Mouse (Mus musculus) layer of hippocampus, adult 11-12 months (tissue): ENCODE measurements around the gene Nudt15.

Experiments
- DNase-seq: peaks from one replicate; pipeline ENCODE4 v3.0.0; 2022; ENCODE audit warnings: low spot score

The Nudt15 gene

DNA sequence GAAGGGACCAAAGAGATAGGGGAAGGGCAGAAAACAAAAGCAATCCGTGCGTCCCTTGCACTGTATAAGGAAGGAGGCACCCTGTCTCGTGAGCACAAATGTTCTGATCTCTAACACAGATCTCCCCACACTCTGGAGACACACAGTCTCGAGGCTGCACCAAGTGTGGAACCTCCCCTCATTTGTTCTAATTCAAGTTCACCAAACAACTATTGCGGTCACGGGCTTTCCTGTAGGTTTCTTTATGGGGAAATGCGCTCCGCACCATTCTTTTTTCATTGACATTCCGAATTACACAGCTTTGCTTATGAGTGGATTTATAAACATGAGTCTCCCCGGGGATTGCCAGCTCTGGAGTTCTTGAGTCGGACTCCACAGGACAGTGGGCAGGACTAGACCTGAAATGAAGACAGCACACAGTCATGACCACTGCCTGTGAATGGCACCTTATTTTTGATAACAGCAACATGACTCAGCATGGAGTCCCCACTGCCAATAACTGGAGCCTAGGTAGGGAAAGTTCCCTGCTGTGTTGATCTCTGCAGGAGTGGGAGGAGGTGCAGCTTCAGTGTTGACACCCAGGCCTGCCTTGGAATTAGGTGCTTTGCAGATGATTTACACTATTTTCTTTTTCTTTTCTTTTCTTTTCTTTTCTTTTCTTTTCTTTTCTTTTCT lies 40.2 kb downstream of the Nudt15 start:
- no peak for DNase-seq

GRCm38 (mm10) chr14:73507200-73507599 lies 40.8 kb downstream of the Nudt15 start:
- no peak for DNase-seq

- no peak for DNase-seq
Measured at GRCm38 (mm10) chr14:73506283-73506682, 41.8 kb downstream of the Nudt15 start.

DNA sequence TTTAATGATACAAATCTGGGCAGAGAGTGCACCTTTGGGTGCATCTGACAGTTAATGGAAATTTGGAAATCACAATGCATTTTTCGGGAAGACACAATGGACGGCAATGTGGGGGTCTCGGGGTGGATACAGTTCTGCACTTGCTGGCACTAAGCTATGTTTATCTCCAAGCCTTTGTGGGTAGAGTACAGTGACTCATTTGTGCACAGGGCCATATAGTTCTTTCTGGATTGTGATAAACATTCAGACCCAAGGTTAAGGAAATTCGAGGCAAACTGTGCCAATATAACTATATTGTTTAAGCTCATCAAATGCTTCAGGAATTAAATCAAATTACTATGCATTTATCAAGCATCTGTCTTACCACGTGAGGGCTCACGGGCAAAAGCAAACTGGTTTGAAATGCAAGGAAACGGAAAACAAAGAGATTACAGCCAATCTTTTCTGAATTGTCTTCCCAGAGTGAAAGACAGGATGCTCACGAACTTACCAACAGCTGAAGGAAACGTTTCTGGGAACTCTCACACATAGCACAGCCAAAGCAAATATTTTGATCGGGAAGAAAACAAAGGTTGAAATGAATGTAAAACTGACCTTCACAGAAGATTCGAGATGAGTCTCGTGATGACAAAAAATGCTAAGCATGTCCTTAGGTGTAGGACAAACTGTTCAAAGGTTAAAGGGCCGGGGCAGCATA lies 44.7 kb downstream of the Nudt15 start:
- no peak for DNase-seq

DNA sequence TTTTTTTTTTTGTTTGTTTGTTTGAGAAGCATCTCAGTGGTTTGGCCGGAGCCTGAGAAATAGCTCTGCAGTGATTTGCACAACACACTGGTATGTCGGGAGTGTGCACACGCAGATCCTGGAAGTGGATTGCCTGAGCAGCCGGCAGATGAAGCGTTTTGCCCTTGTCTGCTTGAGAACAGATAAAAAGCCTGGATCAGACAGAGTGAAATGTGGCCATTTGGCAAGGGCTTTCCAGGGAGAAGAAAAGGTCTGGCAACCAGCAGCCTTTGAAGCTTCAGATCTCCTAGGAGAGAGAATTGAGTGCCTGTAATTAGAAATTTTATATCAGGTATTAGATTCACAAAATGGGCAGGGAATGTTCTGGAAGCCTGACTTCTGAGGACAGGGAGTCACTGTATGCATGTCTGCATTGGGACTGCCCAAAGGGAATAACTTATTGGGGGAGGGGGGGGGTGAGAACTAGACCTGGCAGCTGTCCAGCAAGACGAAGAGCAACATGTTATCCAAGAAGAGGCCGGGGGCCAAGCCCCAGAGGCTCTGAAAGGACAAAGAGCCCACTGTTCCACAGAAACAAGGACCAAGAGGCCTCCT lies 45.4 kb downstream of the Nudt15 start:
- no peak for DNase-seq

DNA sequence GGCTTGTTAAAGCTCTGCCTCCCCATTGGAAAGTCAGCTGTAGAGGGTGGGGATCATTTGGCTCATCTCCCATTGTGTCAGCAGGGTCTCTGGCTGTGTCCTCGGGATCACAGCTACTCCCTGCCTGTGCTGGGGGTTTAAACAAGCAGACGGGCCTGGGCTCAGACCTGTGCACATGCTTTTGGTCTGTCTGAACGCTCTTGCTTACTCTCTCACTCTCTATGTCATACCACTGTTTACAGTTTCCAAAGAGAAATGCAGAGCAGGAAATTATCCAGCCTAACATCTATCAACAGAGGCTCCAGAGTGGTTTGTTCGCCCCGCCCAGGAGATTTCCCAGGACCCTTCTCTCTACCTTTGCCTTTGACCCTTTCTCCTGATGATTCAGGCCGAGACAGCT lies 46.3 kb downstream of the Nudt15 start:
- DNase-seq: no peak

DNA sequence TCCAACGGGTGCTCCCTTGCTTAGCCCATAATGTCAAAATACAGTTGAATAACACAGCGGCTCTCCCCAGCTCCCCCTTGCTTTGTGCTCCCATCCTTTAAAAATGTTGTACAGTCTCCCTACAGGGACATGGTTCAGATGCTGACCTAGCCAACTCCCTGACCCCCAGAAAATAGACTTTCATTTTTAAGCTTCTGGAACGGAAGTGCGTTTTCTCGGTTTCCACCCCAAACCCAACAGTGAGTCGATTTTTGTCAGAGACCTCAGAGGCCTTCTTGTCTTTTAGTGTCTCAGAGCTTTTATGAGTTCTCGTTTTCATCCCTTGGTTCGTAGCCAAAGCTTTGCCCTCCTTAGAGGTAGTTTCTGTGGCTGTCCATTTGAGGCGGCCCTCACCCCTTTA lies 46.8 kb downstream of the Nudt15 start:
- DNase-seq: no peak

DNA sequence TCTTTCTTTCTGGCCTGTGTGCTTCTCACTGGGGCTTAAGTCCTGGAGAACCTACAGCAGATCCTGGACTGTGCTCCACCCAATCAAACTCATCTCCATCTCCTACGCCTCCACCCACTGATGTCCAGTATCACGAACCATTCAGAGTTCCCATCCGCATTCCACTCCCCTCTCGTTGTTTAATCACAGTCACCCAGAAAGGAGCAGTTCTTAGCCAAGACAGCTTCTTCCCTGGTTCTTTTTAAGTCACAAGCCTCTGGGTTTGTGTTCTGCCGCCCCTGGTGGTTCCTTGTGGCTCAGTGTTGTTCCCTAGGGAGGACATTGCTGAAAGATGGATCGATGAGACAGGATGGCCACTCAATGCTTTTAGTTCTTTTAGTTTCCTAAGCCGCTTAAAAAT lies 52.3 kb downstream of the Nudt15 start:
- no peak for DNase-seq

- no peak for DNase-seq
Measured at GRCm38 (mm10) chr14:73494122-73494521, 53.9 kb downstream of the Nudt15 start.

- no peak for DNase-seq
Measured at GRCm38 (mm10) chr14:73493356-73493755, 54.7 kb downstream of the Nudt15 start.

GRCm38 (mm10) chr14:73486641-73487040 lies 61.4 kb downstream of the Nudt15 start:
- DNase-seq: no peak

DNA sequence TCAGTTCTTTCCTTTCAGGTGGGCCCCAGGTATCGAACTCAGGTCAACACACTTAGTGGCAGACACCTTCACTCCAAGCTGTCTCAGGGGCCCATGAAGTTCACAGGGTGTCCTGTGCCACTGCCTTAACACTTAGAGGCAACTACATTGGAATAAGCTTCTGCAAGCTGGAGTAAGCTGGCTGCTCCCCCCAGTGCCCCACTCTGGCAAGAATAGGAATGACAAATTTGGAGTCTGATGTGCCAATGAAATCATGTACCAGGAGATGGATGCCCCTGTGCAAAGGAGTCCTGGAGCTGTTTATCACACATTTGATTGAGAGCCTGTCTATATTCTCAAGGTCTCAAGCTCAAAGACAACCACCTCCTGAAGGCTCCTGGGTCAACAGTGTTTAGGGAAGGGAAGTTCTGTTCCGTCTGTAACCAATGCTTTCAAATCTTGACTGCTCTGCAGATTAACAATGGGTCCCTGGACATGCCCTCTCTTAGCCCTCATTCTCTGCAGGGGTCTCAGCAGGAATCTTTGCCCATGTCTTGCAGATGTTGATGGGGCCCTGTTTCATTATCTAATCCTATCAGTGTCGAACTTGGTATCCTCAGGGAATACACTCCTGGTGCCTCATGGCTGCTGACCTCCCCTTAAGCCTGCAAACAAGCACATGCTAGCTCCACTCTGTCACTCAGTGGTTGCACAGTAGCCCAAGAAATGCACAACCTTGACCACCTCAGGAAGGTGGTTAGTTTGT lies 63.5 kb downstream of the Nudt15 start:
- DNase-seq: no peak

- DNase-seq: no peak
Measured at GRCm38 (mm10) chr14:73483516-73484229, 64.4 kb downstream of the Nudt15 start.

GRCm38 (mm10) chr14:73479771-73480170 lies 68.3 kb downstream of the Nudt15 start:
- no peak for DNase-seq

DNA sequence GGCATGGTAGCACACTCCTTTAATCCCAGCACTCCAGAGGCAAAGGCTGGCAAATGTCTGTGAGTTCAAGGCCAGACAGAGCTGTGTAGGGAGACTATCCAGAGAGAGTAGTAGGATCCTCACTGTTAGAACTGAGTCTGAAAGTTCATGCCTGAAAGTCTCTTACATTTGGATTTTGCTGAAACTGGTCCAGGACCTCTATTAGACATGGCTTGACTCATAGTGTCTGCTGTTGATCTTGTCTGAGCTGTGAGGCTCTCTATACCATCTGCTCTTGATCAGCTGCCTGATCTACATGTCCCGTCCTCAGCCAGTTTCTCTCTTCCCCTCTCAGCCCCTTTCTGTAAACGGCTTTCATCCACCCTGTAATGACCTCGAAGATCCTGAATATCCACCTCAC lies 69.7 kb downstream of the Nudt15 start:
- DNase-seq: no peak

DNA sequence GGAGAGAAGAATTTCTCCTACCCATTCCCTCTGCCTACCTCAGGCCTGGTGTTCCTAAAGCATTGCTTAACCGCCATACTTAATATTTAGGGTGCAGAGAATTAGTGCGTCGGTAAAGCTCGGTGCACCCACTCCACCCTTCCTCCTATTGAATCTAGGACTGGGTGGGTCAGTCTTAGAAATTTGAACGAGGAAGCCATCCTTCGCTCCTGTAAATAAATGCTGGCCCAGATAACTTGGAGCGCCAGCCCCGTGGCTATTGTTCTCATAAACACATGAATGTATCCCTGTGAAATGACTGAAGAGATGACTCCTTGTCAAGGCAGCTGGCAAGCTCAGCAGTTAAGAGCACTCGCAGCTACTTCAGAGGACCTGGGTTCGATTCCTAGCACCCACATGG lies 71.0 kb downstream of the Nudt15 start:
- DNase-seq: no peak

- DNase-seq: peak; percentile 22
Measured at GRCm38 (mm10) chr14:73476361-73476934, 71.6 kb downstream of the Nudt15 start.

DNA sequence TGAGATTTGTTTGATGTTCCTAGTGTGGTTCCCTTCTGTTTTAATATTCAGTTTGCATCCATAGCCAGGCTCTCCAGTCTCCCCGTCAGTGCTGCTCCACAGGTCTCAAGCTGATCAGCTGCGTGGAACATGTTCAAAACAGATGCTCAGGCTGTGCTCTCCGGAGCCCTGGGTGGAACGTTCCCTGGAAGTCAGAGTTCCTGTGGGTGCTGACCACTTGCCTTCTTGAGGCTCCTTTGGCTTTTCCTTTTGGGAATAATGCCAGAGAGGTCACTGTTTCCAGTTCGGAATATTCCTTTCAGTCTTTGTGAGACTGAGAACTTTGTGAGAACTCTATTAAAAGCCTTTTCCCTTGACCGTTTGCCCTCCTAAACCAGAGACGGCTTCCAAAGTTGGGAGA lies 72.5 kb downstream of the Nudt15 start:
- no peak for DNase-seq

GRCm38 (mm10) chr14:73474636-73475093 lies 73.4 kb downstream of the Nudt15 start:
- peak; percentile 58 for DNase-seq

DNA sequence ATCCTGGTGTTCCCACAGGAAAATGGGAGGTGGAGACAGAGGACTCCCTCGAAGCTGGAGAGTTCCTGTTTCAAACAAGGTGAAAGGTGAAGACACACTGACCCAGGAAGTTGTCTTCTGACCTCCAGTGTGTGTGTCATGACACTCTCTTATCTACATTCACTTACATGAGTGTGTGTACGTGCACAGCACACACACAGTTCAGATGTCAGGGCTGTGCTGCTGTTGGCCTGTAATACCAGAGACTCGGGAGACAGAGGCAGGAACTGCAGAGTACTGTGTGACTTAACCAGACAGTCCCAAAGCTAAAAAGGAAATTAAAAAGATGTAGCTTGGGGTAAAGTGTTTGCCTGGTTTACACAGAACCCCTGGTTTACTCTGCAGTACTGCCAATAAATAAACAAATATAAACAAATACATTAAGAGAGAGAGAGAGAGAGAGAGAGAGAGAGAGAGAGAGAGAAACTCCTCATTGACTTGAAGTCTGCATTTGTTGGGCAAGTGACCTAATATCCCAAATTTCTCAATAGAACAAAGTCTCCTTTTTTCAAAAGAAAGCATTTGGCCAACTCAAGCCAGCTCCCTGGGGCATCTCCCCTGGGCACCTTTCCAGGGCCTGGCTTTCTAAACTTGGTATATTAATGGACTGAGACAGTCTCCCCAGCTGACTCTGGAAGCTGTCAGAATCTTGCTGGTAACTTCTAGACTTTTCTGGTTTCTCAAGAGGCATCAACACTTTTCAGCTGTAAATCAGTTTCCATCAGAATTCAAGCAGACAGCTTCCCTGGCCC lies 74.2 kb downstream of the Nudt15 start:
- peak; percentile 54 for DNase-seq

GRCm38 (mm10) chr14:73472205-73472604 lies 75.8 kb downstream of the Nudt15 start:
- no peak for DNase-seq
